Mouse (Mus musculus) left cerebral cortex, postnatal 10 days (tissue): ENCODE measurements around the gene Vti1a. TPM values are rescaled to one million over a fixed set of nuclear protein-coding genes. Genes with fewer than 3 reads are reported as not detected.

Source experiments
- DNase-seq, 2 experiments: peaks; one replicate each; pipeline ENCODE4 v3.0.0; 2021 to 2022; ENCODE audit warnings: low spot score in 2 of 2, mixed read lengths in 1 of 2; ENCODE audit errors: extremely low spot score in 1 of 2
- intact Hi-C: fragments of 180-260 bp; cut with DNase I; formaldehyde crosslinking; loops from one replicate; pipeline ENCODE4 v1.15.1; 2025
- total RNA-seq, 2 experiments: library from RNA; stranded (reverse); gene quantifications; 2 replicates each; pipeline ENCODE4 v1.2.3; 2021

The Vti1a gene
- total RNA-seq, 2 experiments from 2014 or later = 58.0 to 61.1 TPM

- intact Hi-C loops = loop anchor here (10.0 kb wide), 1 partner anchor 397 kb away; the partner anchor contains the start of gene Tcf7l2
- DNase-seq = no peak
Measured at GRCm38 (mm10) chr19:55348187-55348586, 32.1 kb downstream of the Vti1a start.

GRCm38 (mm10) chr19:55350673-55351378 is 34.7 kb downstream of the Vti1a start:
- DNase-seq = peak in 1 of 2 experiments; percentile 64
- intact Hi-C loops = no loop called here

- intact Hi-C loops = no loop called here
- DNase-seq = no peak
Measured at GRCm38 (mm10) chr19:55362606-55363005, 46.5 kb downstream of the Vti1a start.

GRCm38 (mm10) chr19:55369691-55370090 is 53.6 kb downstream of the Vti1a start:
- DNase-seq = no peak
- intact Hi-C loops = no loop called here

GRCm38 (mm10) chr19:55376331-55376730 is 60.2 kb downstream of the Vti1a start:
- intact Hi-C loops = no loop called here
- DNase-seq = no peak

- intact Hi-C loops = no loop called here
- no peak for DNase-seq
Measured at GRCm38 (mm10) chr19:55377465-55377864, 61.4 kb downstream of the Vti1a start.

GRCm38 (mm10) chr19:55378884-55379283 is 62.8 kb downstream of the Vti1a start:
- DNase-seq = no peak
- intact Hi-C loops = no loop called here

- intact Hi-C loops = no loop called here
Measured at GRCm38 (mm10) chr19:55380764-55381163, 64.7 kb downstream of the Vti1a start.

GRCm38 (mm10) chr19:55381343-55381742 is 65.2 kb downstream of the Vti1a start:
- intact Hi-C loops = no loop called here
- no peak for DNase-seq

More at GRCm38 (mm10) chr19:55380764-55381163, 64.7 kb downstream of the Vti1a start:
- DNase-seq = no peak

GRCm38 (mm10) chr19:55382745-55383144 is 66.7 kb downstream of the Vti1a start:
- intact Hi-C loops = no loop called here
- DNase-seq = no peak

- no peak for DNase-seq
- intact Hi-C loops = no loop called here
Measured at GRCm38 (mm10) chr19:55384634-55385033, 68.5 kb downstream of the Vti1a start.

GRCm38 (mm10) chr19:55389019-55389418 is 72.9 kb downstream of the Vti1a start:
- no peak for DNase-seq
- intact Hi-C loops = no loop called here

- DNase-seq = no peak
- intact Hi-C loops = no loop called here
Measured at GRCm38 (mm10) chr19:55390323-55390722, 74.2 kb downstream of the Vti1a start.

- intact Hi-C loops = no loop called here
- DNase-seq = no peak
Measured at GRCm38 (mm10) chr19:55401638-55402037, 85.5 kb downstream of the Vti1a start.

GRCm38 (mm10) chr19:55408486-55408885 is 92.4 kb downstream of the Vti1a start:
- no peak for DNase-seq
- intact Hi-C loops = no loop called here

- intact Hi-C loops = loop anchor here (5.0 kb wide), 2 partner anchors 331 to 721 kb away; partner anchors contain the start of gene Tcf7l2
- DNase-seq = no peak
Measured at GRCm38 (mm10) chr19:55411415-55411814, 95.3 kb downstream of the Vti1a start.

GRCm38 (mm10) chr19:55411894-55412293 is 95.8 kb downstream of the Vti1a start:
- intact Hi-C loops = loop anchor here (5.0 kb wide), 2 partner anchors 330 to 720 kb away; partner anchors contain the start of gene Tcf7l2
- DNase-seq = no peak

GRCm38 (mm10) chr19:55414050-55414449 is 98.0 kb downstream of the Vti1a start:
- DNase-seq = peak; percentile 36 to 58
- intact Hi-C loops = loop anchor here (5.0 kb wide), 2 partner anchors 328 to 718 kb away; partner anchors contain the start of gene Tcf7l2

- intact Hi-C loops = no loop called here
- DNase-seq = no peak
Measured at GRCm38 (mm10) chr19:55418756-55419155, 102.7 kb downstream of the Vti1a start.

- no peak for DNase-seq
- intact Hi-C loops = no loop called here
Measured at GRCm38 (mm10) chr19:55419961-55420360, 103.9 kb downstream of the Vti1a start.
